Mouse (Mus musculus): ENCODE measurements around the gene BC005537.

DNA sequence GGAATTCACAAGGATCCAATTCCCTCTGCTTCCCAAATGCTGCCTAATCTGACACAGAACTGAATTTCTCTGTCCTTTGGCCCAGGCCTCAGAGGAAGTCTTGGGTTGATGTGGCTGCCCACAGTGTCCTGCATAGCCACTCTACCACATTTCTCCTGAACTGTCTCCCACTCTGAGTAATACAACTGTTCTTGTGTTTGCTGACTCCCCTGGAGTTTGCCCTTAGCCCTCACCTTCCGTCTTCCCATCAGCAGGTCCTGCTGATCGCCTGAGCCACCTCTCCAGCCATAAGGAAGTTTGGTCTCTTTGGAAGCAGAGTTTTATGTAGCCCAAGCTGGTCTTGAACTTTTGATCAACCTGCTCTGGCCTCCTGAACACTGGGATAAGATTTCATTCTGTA, 50.5 kb downstream of the BC005537 start:
- TF ChIP-seq CTCF (IDR thresholded peaks at IDR 0.05; ENCODE audit: control insufficient read depth, insufficient read depth, insufficient read length) (no peak), USF1 (IDR thresholded peaks at IDR 0.05; ENCODE audit: low read depth) (no peak), MAX (IDR thresholded peaks at IDR 0.05) (no peak)
